Mouse (Mus musculus): ENCODE results near the gene Kcnh7. TPM values are rescaled to one million over a fixed set of nuclear protein-coding genes. Genes with fewer than 3 reads are reported as not detected.

The Kcnh7 gene
- polyA plus RNA-seq, 1 experiment = not detected

GRCm38 (mm10) chr2:62928065-62928464 is 256.0 kb downstream of the Kcnh7 start:
- no peaks in the 10 kb centered on the region for H3K27me3 ChIP-seq (ENCODE audit: control insufficient read depth, insufficient read depth, low read length, poor library complexity, severe bottlenecking)
- H3K9ac ChIP-seq (ENCODE audit: low read depth, poor library complexity, severe bottlenecking) = no peak overlapping the region
- H3K4me3 ChIP-seq (ENCODE audit: low read depth, low read length) = no peak overlapping the region
- H3K9me3 ChIP-seq (replicated peaks; ENCODE audit: control insufficient read depth, insufficient read depth, low read length, poor library complexity, severe bottlenecking) = no peaks in the 10 kb centered on the region
- H3K4me1 ChIP-seq (ENCODE audit: control insufficient read depth, insufficient read depth, low read length) = no peaks in the 10 kb centered on the region
- TF ChIP-seq EP300 (IDR thresholded peaks at IDR 0.05; ENCODE audit: insufficient read depth, low read depth, low read length) = no peak
- no peak for TF ChIP-seq POLR2A (IDR thresholded peaks at IDR 0.05; ENCODE audit: insufficient read depth, low read length)
- TF ChIP-seq CTCF (IDR thresholded peaks at IDR 0.05; ENCODE audit: low read depth, low read length) = no peak
- no peaks in the 10 kb centered on the region for H3K36me3 ChIP-seq (ENCODE audit: control insufficient read depth, insufficient read depth, low read length, poor library complexity, severe bottlenecking)
- no peak overlapping the region for H3K27ac ChIP-seq (ENCODE audit: insufficient read depth, low read length)

DNA sequence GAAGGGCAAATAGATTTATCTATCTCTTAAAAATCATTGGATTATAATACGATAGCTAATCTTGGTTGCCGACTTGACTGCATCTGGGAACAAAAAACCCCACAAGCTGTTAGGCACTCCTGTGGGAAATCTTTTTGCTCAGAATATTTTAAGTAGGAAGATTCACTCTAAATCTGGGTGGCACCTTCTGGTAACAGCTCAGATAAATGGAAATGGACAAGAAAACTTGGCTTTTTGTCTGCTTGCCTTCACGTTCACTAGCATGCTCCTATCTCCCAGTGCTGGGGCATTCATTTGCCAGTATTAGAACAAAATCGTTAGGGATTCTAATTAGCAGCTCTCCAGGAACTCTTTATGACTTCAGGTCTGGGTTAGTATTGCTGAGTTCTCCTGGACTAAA is 260.3 kb downstream of the Kcnh7 start:
- TF ChIP-seq POLR2A (IDR thresholded peaks at IDR 0.05; ENCODE audit: insufficient read depth, low read length) (no peak), EP300 (IDR thresholded peaks at IDR 0.05; ENCODE audit: insufficient read depth, low read depth, low read length) (no peak), CTCF (IDR thresholded peaks at IDR 0.05; ENCODE audit: low read depth, low read length) (no peak)
- Histone ChIP-seq H3K4me1 (ENCODE audit: control insufficient read depth, insufficient read depth, low read length) (no peaks in the 10 kb centered on the region), H3K27ac (ENCODE audit: insufficient read depth, low read length) (no peak overlapping the region), H3K9ac (ENCODE audit: low read depth, poor library complexity, severe bottlenecking) (no peak overlapping the region), H3K4me3 (ENCODE audit: low read depth, low read length) (no peak overlapping the region), H3K36me3 (ENCODE audit: control insufficient read depth, insufficient read depth, low read length, poor library complexity, severe bottlenecking) (no peaks in the 10 kb centered on the region), H3K27me3 (ENCODE audit: control insufficient read depth, insufficient read depth, low read length, poor library complexity, severe bottlenecking) (no peaks in the 10 kb centered on the region), H3K9me3 (replicated peaks; ENCODE audit: control insufficient read depth, insufficient read depth, low read length, poor library complexity, severe bottlenecking) (no peaks in the 10 kb centered on the region)

GRCm38 (mm10) chr2:62907688-62908087 is 276.4 kb downstream of the Kcnh7 start:
- TF ChIP-seq EP300 (IDR thresholded peaks at IDR 0.05; ENCODE audit: insufficient read depth, low read depth, low read length) (no peak), POLR2A (IDR thresholded peaks at IDR 0.05; ENCODE audit: insufficient read depth, low read length) (no peak), CTCF (IDR thresholded peaks at IDR 0.05; ENCODE audit: low read depth, low read length) (no peak)
- H3K27ac ChIP-seq (ENCODE audit: insufficient read depth, low read length) = no peak overlapping the region

DNA sequence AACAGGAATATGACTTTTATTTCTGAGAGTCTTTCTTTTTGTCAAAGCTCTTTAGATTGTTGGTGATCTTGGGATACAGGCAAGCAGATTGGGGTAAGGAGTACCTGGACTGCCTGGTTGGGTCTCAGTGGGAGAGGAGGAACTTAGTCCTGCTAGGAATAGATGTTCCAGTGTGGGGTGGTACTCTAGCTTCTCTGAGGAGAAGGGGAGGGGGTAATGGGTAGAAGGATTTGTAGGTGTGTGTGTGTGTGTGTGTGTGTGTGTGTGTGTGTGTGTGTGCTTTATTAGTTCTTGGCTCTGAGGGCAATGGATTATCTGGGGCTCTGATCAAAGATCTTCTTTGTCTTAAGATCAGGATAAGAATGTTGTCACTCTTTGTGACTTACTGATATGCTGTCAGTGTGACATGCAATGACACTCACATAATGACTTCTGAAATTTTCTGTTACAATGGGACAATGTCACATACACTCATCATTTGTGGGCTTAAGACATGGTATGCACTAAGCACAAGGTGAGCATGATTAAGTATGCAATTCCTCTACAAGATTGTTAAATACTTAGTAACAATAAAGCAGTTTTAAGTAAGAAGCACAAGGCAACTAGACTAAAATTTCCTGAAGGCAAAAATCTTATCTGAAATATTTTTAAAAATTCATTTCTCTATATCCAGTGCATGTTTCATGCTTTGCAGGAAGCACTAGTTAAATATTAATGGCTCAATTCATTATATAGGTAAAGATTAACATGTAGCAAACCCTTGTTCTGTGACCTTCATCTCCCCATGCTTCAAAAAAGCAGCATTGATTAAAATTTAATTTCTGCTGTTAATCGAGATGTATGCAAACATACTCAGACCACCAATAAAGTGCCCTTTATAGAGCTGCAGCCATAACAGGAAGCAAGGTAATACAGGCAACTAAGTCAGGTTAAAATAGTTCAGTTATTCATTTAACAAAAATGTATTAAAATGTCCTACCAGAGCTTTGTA is 281.4 kb downstream of the Kcnh7 start:
- no peaks in the 10 kb centered on the region for H3K4me1 ChIP-seq (ENCODE audit: control insufficient read depth, insufficient read depth, low read length)
- TF ChIP-seq EP300 (IDR thresholded peaks at IDR 0.05; ENCODE audit: insufficient read depth, low read depth, low read length) = no peak
- TF ChIP-seq CTCF (IDR thresholded peaks at IDR 0.05; ENCODE audit: low read depth, low read length) = no peak
- no peak for TF ChIP-seq POLR2A (IDR thresholded peaks at IDR 0.05; ENCODE audit: insufficient read depth, low read length)
- H3K9ac ChIP-seq (ENCODE audit: low read depth, poor library complexity, severe bottlenecking) = no peak overlapping the region
- H3K27ac ChIP-seq (ENCODE audit: insufficient read depth, low read length) = no peak overlapping the region
- H3K9me3 ChIP-seq (replicated peaks; ENCODE audit: control insufficient read depth, insufficient read depth, low read length, poor library complexity, severe bottlenecking) = no peaks in the 10 kb centered on the region
- H3K4me3 ChIP-seq (ENCODE audit: low read depth, low read length) = no peak overlapping the region
- H3K36me3 ChIP-seq (ENCODE audit: control insufficient read depth, insufficient read depth, low read length, poor library complexity, severe bottlenecking) = no peaks in the 10 kb centered on the region
- no peaks in the 10 kb centered on the region for H3K27me3 ChIP-seq (ENCODE audit: control insufficient read depth, insufficient read depth, low read length, poor library complexity, severe bottlenecking)

More at GRCm38 (mm10) chr2:62907688-62908087, 276.4 kb downstream of the Kcnh7 start:
- Histone ChIP-seq H3K4me1 (ENCODE audit: control insufficient read depth, insufficient read depth, low read length) (no peaks in the 10 kb centered on the region), H3K27me3 (ENCODE audit: control insufficient read depth, insufficient read depth, low read length, poor library complexity, severe bottlenecking) (no peaks in the 10 kb centered on the region), H3K36me3 (ENCODE audit: control insufficient read depth, insufficient read depth, low read length, poor library complexity, severe bottlenecking) (no peaks in the 10 kb centered on the region), H3K9me3 (replicated peaks; ENCODE audit: control insufficient read depth, insufficient read depth, low read length, poor library complexity, severe bottlenecking) (no peaks in the 10 kb centered on the region), H3K9ac (ENCODE audit: low read depth, poor library complexity, severe bottlenecking) (no peak overlapping the region), H3K4me3 (ENCODE audit: low read depth, low read length) (no peak overlapping the region)

DNA sequence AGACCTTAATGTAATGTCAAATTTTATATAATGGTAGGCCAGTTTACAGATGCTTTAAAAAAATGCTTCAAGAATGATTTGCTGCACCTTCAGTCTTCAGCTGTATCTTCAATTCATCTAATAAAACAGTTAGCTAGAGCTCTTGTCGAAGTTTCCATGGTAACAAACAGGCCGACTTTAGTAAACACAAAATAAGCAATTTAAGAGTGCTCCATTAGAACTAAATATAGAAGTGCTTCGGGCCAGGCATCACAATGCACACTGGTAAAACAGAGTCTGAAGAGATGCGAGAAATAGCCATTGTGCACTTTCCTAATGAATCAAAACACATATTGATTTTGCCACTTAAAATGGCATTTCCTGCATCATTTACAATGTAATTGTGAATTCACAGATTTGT is 305.3 kb downstream of the Kcnh7 start:
- Histone ChIP-seq H3K4me3 (ENCODE audit: low read depth, low read length) (no peak overlapping the region), H3K27ac (ENCODE audit: insufficient read depth, low read length) (no peak overlapping the region), H3K4me1 (ENCODE audit: control insufficient read depth, insufficient read depth, low read length) (no peaks in the 10 kb centered on the region), H3K9me3 (replicated peaks; ENCODE audit: control insufficient read depth, insufficient read depth, low read length, poor library complexity, severe bottlenecking) (no peaks in the 10 kb centered on the region), H3K9ac (ENCODE audit: low read depth, poor library complexity, severe bottlenecking) (no peak overlapping the region), H3K27me3 (ENCODE audit: control insufficient read depth, insufficient read depth, low read length, poor library complexity, severe bottlenecking) (no peaks in the 10 kb centered on the region), H3K36me3 (ENCODE audit: control insufficient read depth, insufficient read depth, low read length, poor library complexity, severe bottlenecking) (no peaks in the 10 kb centered on the region)
- no peak for TF ChIP-seq EP300 (IDR thresholded peaks at IDR 0.05; ENCODE audit: insufficient read depth, low read depth, low read length)
- no peak for TF ChIP-seq POLR2A (IDR thresholded peaks at IDR 0.05; ENCODE audit: insufficient read depth, low read length)
- TF ChIP-seq CTCF (IDR thresholded peaks at IDR 0.05; ENCODE audit: low read depth, low read length) = no peak

- Histone ChIP-seq H3K36me3 (ENCODE audit: control insufficient read depth, insufficient read depth, low read length, poor library complexity, severe bottlenecking) (no peaks in the 10 kb centered on the region), H3K4me1 (ENCODE audit: control insufficient read depth, insufficient read depth, low read length) (no peaks in the 10 kb centered on the region), H3K4me3 (ENCODE audit: low read depth, low read length) (no peak overlapping the region), H3K9me3 (replicated peaks; ENCODE audit: control insufficient read depth, insufficient read depth, low read length, poor library complexity, severe bottlenecking) (no peaks in the 10 kb centered on the region), H3K9ac (ENCODE audit: low read depth, poor library complexity, severe bottlenecking) (no peak overlapping the region), H3K27me3 (ENCODE audit: control insufficient read depth, insufficient read depth, low read length, poor library complexity, severe bottlenecking) (no peaks in the 10 kb centered on the region), H3K27ac (ENCODE audit: insufficient read depth, low read length) (no peak overlapping the region)
- no peak for TF ChIP-seq CTCF (IDR thresholded peaks at IDR 0.05; ENCODE audit: low read depth, low read length)
- TF ChIP-seq EP300 (IDR thresholded peaks at IDR 0.05; ENCODE audit: insufficient read depth, low read depth, low read length) = no peak
- TF ChIP-seq POLR2A (IDR thresholded peaks at IDR 0.05; ENCODE audit: insufficient read depth, low read length) = no peak
Observed at GRCm38 (mm10) chr2:62855391-62855790, 328.7 kb downstream of the Kcnh7 start.
